Mouse (Mus musculus) midbrain, postnatal 0 days (tissue): ENCODE results near the gene Kcnn1. TPM values are rescaled to one million over a fixed set of nuclear protein-coding genes. Genes with fewer than 3 reads are reported as not detected.

Experiments
- ATAC-seq: fragments of 200-750 bp; cut with Nextera tagmentation; 2 replicates; pipeline ENCODE4 v1.8.0; 2017; ENCODE audit warnings: moderate number of reproducible peaks, mild to moderate bottlenecking, moderate TSS enrichment, moderate library complexity; ENCODE audit not compliant: low FRiP score
- DNase-seq: peaks from one replicate; pipeline ENCODE4 v3.0.0-alpha.2; 2015; ENCODE audit warnings: low spot score
- H3K27ac ChIP-seq: fragments of 300-500 bp; sonication (generic); 2 replicates; pipeline ENCODE4 v1.5.1; 2014; ENCODE audit warnings: low read depth, mild to moderate bottlenecking, low read length, mixed read lengths
- H3K27me3 ChIP-seq: fragments of 300-500 bp; sonication (generic); 2 replicates; pipeline ENCODE4 v1.6.1; 2014; ENCODE audit warnings: low read length, control low read depth, mixed read lengths; ENCODE audit not compliant: insufficient read depth
- H3K36me3 ChIP-seq: fragments of 300-500 bp; sonication (generic); 2 replicates; pipeline ENCODE4 v1.6.1; 2014; ENCODE audit warnings: low read length, control low read depth, mixed read lengths; ENCODE audit not compliant: insufficient read depth
- H3K4me1 ChIP-seq: fragments of 300-500 bp; sonication (generic); 2 replicates; pipeline ENCODE4 v1.6.1; 2014; ENCODE audit warnings: mild to moderate bottlenecking, control low read depth, antibody characterized with exemption, low read length, mixed read lengths; ENCODE audit not compliant: insufficient read depth
- H3K4me2 ChIP-seq: fragments of 300-500 bp; sonication (generic); 2 replicates; pipeline ENCODE4 v1.6.1; 2014; ENCODE audit warnings: low read depth, mild to moderate bottlenecking, low read length, mixed read lengths; ENCODE audit not compliant: poor library complexity, severe bottlenecking
- H3K4me3 ChIP-seq: fragments of 300-500 bp; sonication (generic); 2 replicates; pipeline ENCODE4 v1.5.1; 2014; ENCODE audit warnings: low read depth, mild to moderate bottlenecking, low read length, moderate library complexity
- H3K9ac ChIP-seq: fragments of 300-500 bp; sonication (generic); replicated peaks from 2 replicates; pipeline ENCODE4 v1.6.1; 2014; ENCODE audit warnings: mild to moderate bottlenecking, low read length, moderate library complexity, mixed read lengths; ENCODE audit not compliant: poor library complexity, severe bottlenecking
- H3K9me3 ChIP-seq: fragments of 300-500 bp; sonication (generic); 2 replicates; pipeline ENCODE4 v1.6.1; 2016; ENCODE audit warnings: low read length, control low read depth
- CTCF ChIP-seq: IDR thresholded peaks from 2 replicates; pipeline ENCODE4 v1.5.1; 2016; ENCODE audit warnings: antibody characterized with exemption, mild to moderate bottlenecking
- WGBS: fragments of 180-500 bp; shearing (Covaris S2); extraction: QIAGEN DNeasy Blood & Tissue Kit; methylation state at CpG from one replicate; pipeline ENCODE4 v1.1.7; 2014; 5-methylcytosine and 5-hydroxymethylcytosine counted together
- polyA plus RNA-seq: library from polyadenylated mRNA; unstranded; fragments of >200 nt; fragmentation: Nextera tagmentation; extraction: Ambion mirVana; gene quantifications from 2 replicates; pipeline ENCODE4 v1.2.1, GENCODE M21; 2015
- total RNA-seq: library from RNA; depleted of rRNA; stranded (reverse); fragments of >200 nt; gene quantifications from 2 replicates; pipeline ENCODE4 v1.2.3, GENCODE M21; 2014

Gene Kcnn1
- total and polyA plus RNA-seq, 2 experiments from 2014 or later = 10.0 to 32.8 TPM

- Histone ChIP-seq H3K36me3 (peaks cover 2% of the 10 kb centered on the region; the same call in 1 of the 2 replicates), H3K4me2 (peak within 1 kb of the TSS; percentile 94), H3K4me3 (peak within 1 kb of the TSS; percentile 91), H3K9me3 (no peaks in the 10 kb centered on the region), H3K27me3 (no peaks in the 10 kb centered on the region), H3K4me1 (peaks cover 3% of the 10 kb centered on the region; the same call in 1 of the 2 replicates), H3K9ac (peak within 1 kb of the TSS; percentile 84), H3K27ac (peak within 1 kb of the TSS; percentile 85)
- peak; percentile 86 for ATAC-seq
- DNase-seq = peak; percentile 95
- under 1% methylated on average over 46 of the region's 46 CpGs for WGBS
- peak; percentile 94 for TF ChIP-seq CTCF
Measured at GRCm38 (mm10) chr8:70873364-70873985, 10.4 kb upstream of the Kcnn1 start, which contains the start of gene Ccdc124. Ccdc124 (minus strand) TSS chr8:70873935.

DNA sequence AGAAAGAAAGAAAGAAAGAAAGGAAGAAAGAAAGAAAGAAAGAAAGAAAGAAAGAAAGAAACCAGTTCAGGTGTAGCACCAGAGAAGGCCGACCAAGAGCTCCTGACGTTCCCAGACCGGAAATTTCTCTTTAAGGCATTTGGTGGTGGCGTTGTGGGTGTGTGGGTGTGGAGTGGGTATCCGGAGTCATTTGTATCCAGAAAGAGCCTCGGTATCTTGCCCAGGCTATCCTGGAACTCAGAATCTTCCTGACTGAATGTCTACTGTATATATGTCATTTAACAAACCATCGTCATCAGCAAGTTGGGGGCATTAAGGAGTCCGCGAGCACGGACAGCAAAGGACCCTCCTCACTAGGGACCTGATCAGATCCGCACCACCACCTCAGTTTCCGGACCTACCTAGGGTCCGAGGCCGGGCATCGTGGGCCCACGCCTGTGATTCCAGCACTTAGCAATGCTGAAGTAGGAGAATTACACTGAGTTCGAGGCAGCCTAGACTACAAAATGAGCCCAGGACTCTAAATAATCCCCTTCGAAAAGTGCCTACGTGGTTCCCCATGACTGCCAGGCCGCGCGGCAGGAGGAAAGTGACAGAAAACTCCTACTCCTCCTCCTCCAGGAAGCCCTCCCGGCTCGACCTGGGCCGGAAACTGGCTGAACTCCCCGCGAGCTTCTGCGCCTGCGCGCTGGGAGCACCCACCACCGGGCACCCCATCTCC is 9.7 kb upstream of the Kcnn1 start:
- no peaks in the 10 kb centered on the region for H3K9me3 ChIP-seq
- peaks cover 9% of the 10 kb centered on the region; the same call in 1 of the 2 replicates for H3K36me3 ChIP-seq
- peak overlapping the region; percentile 85 for H3K27ac ChIP-seq
- H3K4me3 ChIP-seq = peak overlapping the region; percentile 91
- H3K4me1 ChIP-seq = peaks cover 3% of the 10 kb centered on the region; the same call in 1 of the 2 replicates
- DNase-seq = no peak
- peak overlapping the region; percentile 94 for H3K4me2 ChIP-seq
- ATAC-seq = no peak
- H3K9ac ChIP-seq = peak overlapping the region; percentile 84
- 6% methylated on average over 31 of the region's 31 CpGs for WGBS
- TF ChIP-seq CTCF = no peak
- H3K27me3 ChIP-seq = no peaks in the 10 kb centered on the region

DNA sequence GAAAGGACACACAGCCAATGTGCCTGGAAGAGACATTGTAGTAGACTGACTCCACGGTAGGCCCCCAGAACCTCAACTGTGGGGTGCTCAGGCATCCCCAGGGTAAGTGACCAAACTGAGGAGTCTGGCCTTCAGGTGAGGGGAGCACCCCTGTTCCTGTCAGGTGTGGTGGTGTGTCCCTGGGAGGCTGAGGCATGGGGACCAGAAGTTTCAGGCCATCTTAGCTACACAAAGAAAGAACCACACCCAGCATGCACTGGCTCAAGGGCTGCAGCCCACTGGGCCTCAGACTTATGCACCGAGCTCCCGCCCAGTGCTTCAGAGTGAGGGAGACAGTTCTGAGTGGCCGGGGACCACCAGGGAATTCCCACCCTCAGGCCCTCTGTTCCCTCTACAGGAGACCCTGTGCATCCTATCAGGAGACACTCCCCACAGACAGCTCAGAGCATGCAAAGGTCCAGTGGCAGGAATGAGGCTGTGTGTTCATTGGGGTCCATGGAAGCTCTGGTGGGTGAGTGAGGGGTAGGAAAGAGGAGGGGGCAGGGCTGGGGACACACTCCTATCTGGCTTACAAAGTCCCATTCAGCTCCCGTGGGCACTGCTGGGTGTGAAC is 8.2 kb upstream of the Kcnn1 start:
- H3K36me3 ChIP-seq = peaks cover 9% of the 10 kb centered on the region; the same call in 1 of the 2 replicates
- H3K27ac ChIP-seq = no peak overlapping the region
- peaks cover 3% of the 10 kb centered on the region; the same call in 1 of the 2 replicates for H3K4me1 ChIP-seq
- no peak for TF ChIP-seq CTCF
- no peak for DNase-seq
- no peak for ATAC-seq
- H3K4me2 ChIP-seq = no peak overlapping the region
- no peak overlapping the region for H3K9ac ChIP-seq
- WGBS = 89% methylated on average over 5 of the region's 5 CpGs
- H3K4me3 ChIP-seq = no peak overlapping the region
- H3K27me3 ChIP-seq = no peaks in the 10 kb centered on the region
- no peaks in the 10 kb centered on the region for H3K9me3 ChIP-seq

DNA sequence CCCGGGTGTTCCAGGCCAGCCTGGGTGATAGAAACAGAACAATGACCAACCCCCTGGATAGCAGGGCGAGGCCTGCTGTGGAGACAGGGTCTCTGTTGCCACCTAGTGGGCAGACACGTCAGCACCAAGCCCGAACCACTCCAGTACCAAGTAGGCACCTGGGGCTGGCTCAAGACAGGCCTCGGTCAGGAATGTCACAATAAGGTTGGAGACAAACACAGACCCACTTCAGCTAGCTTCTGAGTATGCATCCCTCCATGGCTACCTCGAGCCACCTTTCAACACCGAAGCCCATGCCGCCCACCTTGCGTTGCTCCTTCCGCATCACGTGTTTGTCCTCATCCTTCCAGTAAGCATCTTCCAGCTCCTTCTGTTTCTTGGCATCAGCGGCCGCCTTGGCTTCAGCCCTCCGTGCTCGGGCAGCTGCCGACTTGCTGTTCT is 6.6 kb upstream of the Kcnn1 start:
- Histone ChIP-seq H3K4me1 (peaks cover 7% of the 10 kb centered on the region), H3K9ac (no peak overlapping the region), H3K9me3 (no peaks in the 10 kb centered on the region), H3K36me3 (peaks cover 9% of the 10 kb centered on the region; the same call in 1 of the 2 replicates), H3K27me3 (no peaks in the 10 kb centered on the region), H3K27ac (peak overlapping the region; percentile 60), H3K4me3 (no peak overlapping the region), H3K4me2 (no peak overlapping the region)
- ATAC-seq (peak; percentile 14; the same call in 1 of the 2 replicates), DNase-seq (peak; percentile 79)
- peak; percentile 91 for TF ChIP-seq CTCF
- 51% methylated on average over 16 of the region's 16 CpGs for WGBS

- DNase-seq (no peak), ATAC-seq (no peak)
- Histone ChIP-seq H3K4me3 (no peak overlapping the region), H3K4me1 (peaks cover 10% of the 10 kb centered on the region), H3K27me3 (no peaks in the 10 kb centered on the region), H3K9me3 (no peaks in the 10 kb centered on the region), H3K4me2 (no peak overlapping the region), H3K36me3 (peaks cover 9% of the 10 kb centered on the region; the same call in 1 of the 2 replicates), H3K27ac (peak overlapping the region; percentile 60), H3K9ac (no peak overlapping the region)
- WGBS = 43% methylated on average over 5 of the region's 5 CpGs
- TF ChIP-seq CTCF = no peak
Measured at GRCm38 (mm10) chr8:70869199-70869571, 6.1 kb upstream of the Kcnn1 start.
